Mouse (Mus musculus): ENCODE results near the gene Orc1. TPM values are rescaled to one million over a fixed set of nuclear protein-coding genes. Genes with fewer than 3 reads are reported as not detected.

Gene Orc1
- polyA plus RNA-seq, 1 experiment from 2014 or later, result 1.9 TPM

DNA sequence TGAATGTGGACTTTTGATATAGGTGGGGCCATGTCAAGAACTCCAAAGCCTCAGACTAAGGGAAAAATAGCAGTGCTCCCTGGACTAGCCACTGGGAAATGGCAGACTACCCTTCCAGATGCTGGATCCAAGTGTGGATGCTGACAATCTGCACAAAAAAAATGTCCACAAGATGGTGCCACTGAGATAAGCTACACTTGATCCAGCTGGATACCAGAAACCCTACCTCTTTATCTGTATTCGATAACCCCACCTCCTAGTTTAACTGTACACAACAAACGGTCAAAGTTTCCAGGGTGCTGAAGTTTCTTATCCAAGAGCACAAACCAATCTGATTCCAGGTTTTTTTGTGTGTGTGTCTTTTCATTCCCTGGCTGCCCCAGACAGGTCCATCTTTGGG lies 85.2 kb downstream of the Orc1 start:
- Histone ChIP-seq H3K4me3 (no peak overlapping the region), H3K4me1 (replicated peaks) (no peaks in the 10 kb centered on the region), H3K27me3 (no peaks in the 10 kb centered on the region), H3K27ac (no peak overlapping the region), H3K9ac (no peak overlapping the region), H3K9me3 (no peaks in the 10 kb centered on the region), H3K36me3 (peaks cover 28% of the 10 kb centered on the region), H3K4me2 (no peak overlapping the region)
- WGBS, result 79% methylated on average over 2 of the region's 2 CpGs
- ATAC-seq (ENCODE audit: low FRiP score), result no peak

Other genes with a start within 250 kb of the Orc1 start
- gene Shisal2a, start 196.1 kb upstream of the Orc1 start, polyA plus RNA-seq (2015; fragmentation: Nextera tagmentation; extraction: Ambion mirVana), result 4.9 and 5.3 TPM in 2 replicates
- 34.1 and 35.8 TPM in 2 replicates for gene Gpx7, start 172.5 kb upstream of the Orc1 start, polyA plus RNA-seq (2015; fragmentation: Nextera tagmentation; extraction: Ambion mirVana)
- 67.6 and 81.8 TPM in 2 replicates for gene Tut4, start 120.0 kb upstream of the Orc1 start, polyA plus RNA-seq (2015; fragmentation: Nextera tagmentation; extraction: Ambion mirVana)
- 87.9 and 90.1 TPM in 2 replicates for gene Prpf38a, start 87 bp upstream of the Orc1 start, polyA plus RNA-seq (2015; fragmentation: Nextera tagmentation; extraction: Ambion mirVana)
- 16.2 and 20.1 TPM in 2 replicates for gene Cc2d1b, start 40.5 kb downstream of the Orc1 start, polyA plus RNA-seq (2015; fragmentation: Nextera tagmentation; extraction: Ambion mirVana)
- 0.93 and 1.7 TPM in 2 replicates for gene 3110021N24Rik, start 140.2 kb downstream of the Orc1 start, polyA plus RNA-seq (2015; fragmentation: Nextera tagmentation; extraction: Ambion mirVana)
- gene Zfyve9, start 201.4 kb downstream of the Orc1 start, polyA plus RNA-seq (2015; fragmentation: Nextera tagmentation; extraction: Ambion mirVana), result 6.9 and 7.1 TPM in 2 replicates